Mouse (Mus musculus) left cerebral cortex, postnatal 10 days (tissue): Measurements from ENCODE around the gene Soga1. TPM values are rescaled to one million over a fixed set of nuclear protein-coding genes. Genes with fewer than 3 reads are reported as not detected.

ENCODE experiments used
- DNase-seq, 2 experiments: peaks; one replicate each; pipeline ENCODE4 v3.0.0; 2021 to 2022; ENCODE audit warnings: low spot score in 2 of 2, mixed read lengths in 1 of 2; ENCODE audit errors: extremely low spot score in 1 of 2
- intact Hi-C: fragments of 180-260 bp; cut with DNase I; formaldehyde crosslinking; loops from one replicate; pipeline ENCODE4 v1.15.1; 2025
- total RNA-seq, 2 experiments: library from RNA; stranded (reverse); gene quantifications; 2 replicates each; pipeline ENCODE4 v1.2.3; 2021

Gene Soga1
- total RNA-seq, 2 experiments from 2014 or later, result 61.2 to 61.4 TPM

DNA sequence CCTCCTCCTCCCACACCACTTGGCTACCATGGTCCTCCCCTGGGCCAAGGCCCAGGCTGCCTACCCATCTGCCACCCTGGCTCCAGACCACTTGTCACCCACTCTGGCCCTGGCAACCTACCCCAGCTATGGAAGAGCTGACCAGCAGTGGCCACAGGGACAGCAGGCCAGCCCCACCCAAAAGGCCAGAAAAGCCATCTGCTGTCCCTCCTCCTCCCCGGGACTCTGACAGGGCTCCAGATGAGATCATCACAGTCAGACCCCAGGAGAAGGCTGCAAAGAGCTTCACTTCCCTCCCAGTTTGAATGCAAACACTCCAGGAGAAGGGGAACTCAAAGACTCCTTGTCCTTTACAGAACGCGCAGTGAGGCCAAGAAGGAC is 9.7 kb downstream of the Soga1 start:
- intact Hi-C loops, result no loop called here
- no peak for DNase-seq

DNA sequence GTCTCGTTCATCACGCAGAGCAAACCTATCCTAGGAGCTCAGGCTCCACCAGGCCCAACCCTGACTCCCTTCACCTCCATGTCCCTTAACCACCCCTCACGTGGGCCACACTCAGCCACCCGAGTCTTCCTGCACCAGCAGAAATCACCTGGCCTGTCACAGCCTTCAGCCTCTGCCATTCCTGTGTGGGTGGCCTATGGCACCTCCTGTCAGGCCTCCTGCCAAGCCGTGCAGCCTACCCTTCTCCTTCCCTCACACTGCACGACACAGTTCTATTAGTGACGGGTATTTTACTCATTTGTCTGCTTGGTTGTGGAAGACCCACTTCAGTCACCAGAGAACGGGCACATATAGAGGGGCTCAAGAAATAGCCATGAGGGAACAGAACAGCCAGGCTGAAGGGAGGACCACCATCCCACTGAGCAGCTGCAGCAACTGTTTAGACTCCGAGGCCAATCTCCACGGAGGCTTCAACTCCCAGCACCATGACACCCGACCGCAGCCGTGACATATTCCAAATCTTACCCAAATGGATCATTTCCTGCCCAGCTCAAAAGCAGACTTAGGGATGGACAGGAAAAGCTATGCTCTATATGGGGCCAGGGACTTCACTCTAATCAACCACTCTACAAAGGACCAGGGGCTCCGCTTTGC is 10.2 kb downstream of the Soga1 start:
- DNase-seq, result no peak

DNA sequence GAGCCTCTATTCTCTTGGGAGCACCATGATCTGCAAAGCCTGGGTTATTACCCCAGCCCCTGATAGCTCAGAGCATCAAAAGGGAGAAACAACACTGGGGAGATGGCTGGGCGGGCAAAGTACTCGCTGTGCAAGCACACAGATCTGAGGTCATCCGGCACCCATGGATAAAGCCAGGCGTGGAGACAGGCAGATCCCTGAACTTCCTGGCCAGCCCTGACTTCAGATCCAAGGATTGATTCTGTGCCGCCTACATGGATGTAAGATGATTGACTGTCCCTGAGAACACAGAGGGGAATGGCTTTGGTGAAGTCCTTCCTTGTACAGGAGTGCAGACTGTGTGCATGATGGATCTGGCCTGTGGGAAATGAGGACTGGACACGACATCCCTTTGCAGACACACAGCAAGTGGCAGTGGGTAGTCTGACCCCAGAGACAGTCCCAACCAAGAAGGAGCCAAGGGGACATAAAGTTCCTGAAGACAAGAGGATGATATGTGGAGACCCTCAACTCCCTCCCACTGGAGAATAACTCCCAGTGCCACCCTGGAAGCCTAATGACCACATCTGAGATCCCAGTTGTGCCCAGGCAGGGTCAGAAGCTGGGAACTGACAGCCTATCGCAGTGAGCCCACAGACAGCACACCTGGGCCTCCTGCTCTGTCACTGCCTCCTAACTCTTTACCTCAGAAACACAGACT is 12.2 kb downstream of the Soga1 start:
- intact Hi-C loops, result no loop called here
- no peak for DNase-seq

More for the DNA sequence above, 10.2 kb downstream of the Soga1 start:
- intact Hi-C loops, result no loop called here

DNA sequence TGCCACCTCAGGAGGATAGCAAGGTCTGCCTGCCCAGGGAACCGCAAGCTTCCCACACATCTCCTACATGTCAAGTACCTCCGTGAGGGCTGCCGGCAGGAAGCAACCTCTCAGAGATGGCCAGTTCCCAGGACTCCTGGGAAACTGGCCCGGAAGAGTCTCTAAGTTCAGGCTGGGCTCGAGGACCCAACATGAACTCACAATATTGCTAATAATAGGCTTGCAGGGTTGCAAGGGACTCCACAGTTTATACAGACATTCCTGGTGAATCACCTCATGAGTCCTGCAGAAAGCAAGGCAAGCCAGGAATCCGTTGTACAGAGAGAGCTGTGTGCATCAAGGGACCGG is 13.2 kb downstream of the Soga1 start:
- intact Hi-C loops, result no loop called here
- DNase-seq, result no peak

DNA sequence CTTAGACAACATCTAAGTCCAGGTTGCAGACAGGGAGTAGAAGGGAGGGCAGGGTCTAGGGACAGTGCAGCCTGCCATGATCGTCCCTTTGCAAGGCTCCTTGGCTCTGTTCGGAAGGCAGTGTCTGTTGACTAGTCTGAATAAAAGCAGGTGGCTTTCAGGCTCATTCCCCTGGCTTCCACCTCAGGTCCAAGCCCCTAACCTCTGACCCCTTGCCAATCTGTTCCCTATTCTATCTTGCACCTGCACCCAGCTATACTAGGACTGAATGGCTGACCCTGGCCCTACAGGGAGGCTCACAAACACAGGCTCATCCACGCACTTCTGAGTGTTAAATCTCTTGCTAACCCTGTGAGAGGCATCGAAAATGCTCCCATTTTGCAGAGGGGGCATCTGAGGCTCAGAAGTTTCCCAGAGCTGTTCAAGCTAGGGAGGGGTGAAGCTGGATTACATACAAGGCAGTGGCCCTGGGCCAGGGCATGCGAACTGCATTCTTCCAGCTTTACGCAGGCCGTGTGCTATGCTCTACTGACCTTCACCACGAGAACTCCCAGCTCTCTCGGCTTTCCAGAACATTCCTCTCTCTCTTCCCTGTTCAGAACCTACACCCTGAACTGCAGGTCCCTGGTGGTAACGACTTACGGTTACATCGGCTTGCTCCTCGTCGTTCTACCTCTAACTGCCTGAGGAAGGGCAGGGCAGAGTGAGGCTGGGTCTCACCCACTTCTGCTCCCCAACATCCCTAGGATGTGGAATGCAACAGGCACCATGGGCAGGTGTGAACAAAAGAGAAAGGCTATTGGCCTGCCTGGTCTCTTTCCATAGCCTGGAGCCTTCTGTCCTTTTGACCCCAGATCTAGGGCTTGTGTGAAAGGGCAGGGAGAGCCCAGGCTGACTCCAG is 13.8 kb downstream of the Soga1 start:
- intact Hi-C loops, result no loop called here
- no peak for DNase-seq

DNA sequence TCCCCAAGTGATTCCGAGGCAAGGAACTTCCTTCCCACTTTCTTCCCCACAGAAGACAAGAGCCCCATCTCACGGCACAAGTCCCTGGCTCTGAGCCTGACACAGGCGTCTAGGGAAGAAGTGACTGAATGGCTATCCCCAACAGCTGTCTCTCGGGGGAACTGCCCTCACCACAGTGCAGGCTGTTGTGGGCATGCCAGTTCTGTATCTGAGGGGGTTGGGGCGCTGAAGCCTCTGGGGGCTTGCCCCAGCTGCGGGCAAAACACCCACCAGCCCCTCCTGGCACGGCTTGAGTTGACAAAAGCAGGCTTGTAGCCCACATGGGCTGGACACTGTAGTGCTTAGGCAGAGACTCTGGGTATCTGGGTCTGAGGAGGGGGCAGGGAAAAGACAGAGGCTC is 14.9 kb downstream of the Soga1 start:
- peak in 1 of 2 experiments; percentile 76 for DNase-seq
- intact Hi-C loops, result no loop called here

- no peak for DNase-seq
- intact Hi-C loops, result no loop called here
Measured at GRCm38 (mm10) chr2:157063241-157063700, 15.8 kb downstream of the Soga1 start.

GRCm38 (mm10) chr2:157060557-157061305 is 18.3 kb downstream of the Soga1 start:
- no peak for DNase-seq
- intact Hi-C loops, result no loop called here

- intact Hi-C loops, result no loop called here
Measured at GRCm38 (mm10) chr2:157060037-157060436, 19.0 kb downstream of the Soga1 start.

DNA sequence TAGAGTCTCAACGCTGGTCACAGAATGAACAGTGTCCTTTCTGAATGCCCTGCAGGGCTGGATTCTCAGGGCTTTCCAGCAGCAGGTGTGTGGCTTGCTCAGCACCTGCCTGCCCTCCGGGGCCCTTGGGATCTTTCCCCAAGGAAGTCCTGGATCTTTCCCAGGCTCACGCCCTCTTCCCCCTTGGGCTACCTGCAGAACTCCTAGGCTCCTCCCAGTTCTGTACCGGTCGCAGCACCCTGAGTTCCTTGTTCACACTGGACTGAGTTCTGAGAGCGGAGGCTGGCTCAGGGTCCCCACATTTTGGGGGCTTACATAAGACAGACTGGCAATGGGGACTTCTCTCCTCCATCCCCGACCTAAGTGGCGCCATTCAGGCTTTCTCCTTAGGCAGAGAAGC is 19.9 kb downstream of the Soga1 start:
- no peak for DNase-seq
- intact Hi-C loops, result no loop called here

More at GRCm38 (mm10) chr2:157060037-157060436, 19.0 kb downstream of the Soga1 start:
- DNase-seq, result no peak

GRCm38 (mm10) chr2:157058342-157058998 is 20.6 kb downstream of the Soga1 start:
- intact Hi-C loops, result no loop called here
- DNase-seq, result peak; percentile 80 to 90

DNA sequence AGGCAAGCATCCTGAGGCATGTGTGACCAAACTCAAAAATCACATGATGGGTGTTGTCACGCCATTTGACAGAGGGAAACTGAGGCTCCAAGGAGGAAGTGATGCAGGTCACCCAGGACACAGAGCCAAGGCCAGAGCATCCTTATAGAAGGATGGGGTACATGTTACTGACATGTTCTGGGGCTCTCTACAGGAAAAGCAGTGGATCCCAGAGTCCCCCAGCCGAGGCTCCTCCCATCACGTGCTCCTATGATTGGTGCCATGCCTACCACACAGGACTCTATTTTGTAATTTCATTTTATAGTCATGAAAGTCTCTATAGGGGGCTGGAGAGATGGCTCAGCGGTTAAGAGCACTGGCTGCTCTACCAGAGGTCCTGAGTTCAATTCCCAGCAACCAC is 21.3 kb downstream of the Soga1 start:
- no peak for DNase-seq
- intact Hi-C loops, result no loop called here

DNA sequence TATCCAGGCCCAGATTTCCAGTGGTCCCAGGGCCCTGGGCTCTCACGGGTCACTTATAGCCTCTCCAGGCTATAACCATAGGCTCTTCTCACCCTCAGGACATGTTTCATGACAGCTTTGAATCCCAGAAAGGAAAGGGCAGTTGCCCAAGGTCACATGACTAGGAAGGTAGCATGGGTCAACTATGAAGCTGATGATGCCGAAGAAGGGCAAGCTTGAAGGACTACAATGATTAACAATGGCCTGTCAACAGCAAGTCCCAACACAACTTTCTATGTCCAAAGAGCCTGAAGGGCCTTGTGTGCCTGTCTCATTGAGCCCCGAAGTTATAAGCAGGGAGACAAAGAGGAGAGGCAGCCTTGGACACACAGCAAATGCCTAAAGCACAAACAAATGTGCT is 21.9 kb downstream of the Soga1 start:
- intact Hi-C loops, result no loop called here
- no peak for DNase-seq

DNA sequence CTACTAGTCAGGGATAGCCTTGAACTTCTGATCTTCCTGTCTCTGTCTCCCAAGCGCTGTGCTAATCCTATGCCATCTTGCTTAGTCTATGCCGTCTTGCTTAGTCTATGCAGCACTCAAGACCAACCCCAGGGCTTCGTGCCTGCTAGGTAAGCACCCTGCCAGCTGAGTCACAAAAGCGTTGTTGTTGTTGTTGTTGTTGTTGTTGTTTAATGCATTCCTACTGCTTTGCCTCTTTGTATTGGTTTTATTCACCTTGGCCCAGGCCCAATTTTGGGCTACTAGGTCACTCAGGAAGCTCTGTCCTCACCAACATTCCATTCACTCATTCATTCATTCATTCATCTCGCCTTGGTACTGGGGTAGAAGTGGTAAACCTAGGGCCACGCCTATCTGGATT is 23.3 kb downstream of the Soga1 start:
- intact Hi-C loops, result no loop called here

DNA sequence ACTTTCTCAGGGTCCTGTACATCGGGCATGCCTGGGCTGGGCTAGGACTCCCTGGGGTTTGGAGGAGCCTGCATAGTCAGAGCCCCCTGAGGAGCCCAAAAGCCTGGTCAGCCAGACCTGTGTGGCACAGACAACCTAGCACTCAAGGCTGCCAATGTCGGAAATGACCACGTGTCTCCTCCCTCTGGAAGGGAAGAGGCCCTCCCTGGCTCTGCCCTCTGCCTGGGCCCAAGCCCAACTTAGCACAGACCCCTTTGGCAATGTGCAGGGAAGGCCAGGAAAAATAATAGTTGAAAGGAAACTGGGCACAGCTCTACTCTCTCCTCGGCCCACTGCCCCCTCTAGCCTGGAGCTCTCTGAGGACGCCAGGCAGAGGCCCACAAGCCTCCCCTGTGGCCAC is 24.2 kb downstream of the Soga1 start:
- intact Hi-C loops, result no loop called here
- no peak for DNase-seq

More for the DNA sequence above, 23.3 kb downstream of the Soga1 start:
- DNase-seq, result peak in 1 of 2 experiments; percentile 18

- DNase-seq, result no peak
- intact Hi-C loops, result no loop called here
Measured at GRCm38 (mm10) chr2:157054297-157054696, 24.8 kb downstream of the Soga1 start.

DNA sequence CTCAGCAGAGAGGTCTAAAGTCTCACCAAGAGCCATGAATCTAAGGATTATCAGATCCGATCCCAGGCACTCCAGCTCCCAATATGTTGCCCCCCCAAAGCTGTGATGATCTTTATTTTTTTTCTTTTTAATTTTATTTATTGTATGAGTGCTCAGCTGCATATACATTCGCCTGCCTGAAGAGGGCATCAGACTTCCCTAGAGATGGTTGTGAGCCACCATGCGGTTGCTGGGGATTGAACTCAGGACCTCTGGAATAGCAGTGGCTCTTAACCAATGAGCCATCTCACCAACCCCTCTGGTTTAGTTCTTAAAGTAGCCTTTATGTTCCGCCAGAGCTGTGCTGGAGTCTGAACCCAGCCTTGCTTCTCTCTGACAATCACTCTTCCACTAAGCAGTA is 25.3 kb downstream of the Soga1 start:
- intact Hi-C loops, result no loop called here
- DNase-seq, result no peak

DNA sequence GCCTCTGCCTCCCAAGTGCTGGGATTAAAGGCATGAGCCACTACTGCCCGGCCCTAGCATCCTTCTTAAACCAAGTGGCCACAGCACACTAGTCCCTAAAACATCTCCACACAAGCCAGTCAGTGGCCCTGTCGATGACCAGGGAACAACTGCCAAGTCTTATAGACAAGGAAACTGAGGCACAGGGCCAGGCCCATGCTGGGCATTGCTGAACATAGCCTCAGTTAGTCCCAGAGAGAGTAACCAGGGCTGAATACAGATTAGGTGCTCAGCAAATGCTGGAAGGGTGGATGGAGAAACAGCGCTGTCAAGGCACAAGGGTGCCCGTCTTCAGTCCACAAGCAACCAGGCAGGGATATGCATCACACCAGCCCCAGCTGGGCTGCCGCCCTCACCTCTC is 25.9 kb downstream of the Soga1 start:
- DNase-seq, result no peak
- intact Hi-C loops, result no loop called here

DNA sequence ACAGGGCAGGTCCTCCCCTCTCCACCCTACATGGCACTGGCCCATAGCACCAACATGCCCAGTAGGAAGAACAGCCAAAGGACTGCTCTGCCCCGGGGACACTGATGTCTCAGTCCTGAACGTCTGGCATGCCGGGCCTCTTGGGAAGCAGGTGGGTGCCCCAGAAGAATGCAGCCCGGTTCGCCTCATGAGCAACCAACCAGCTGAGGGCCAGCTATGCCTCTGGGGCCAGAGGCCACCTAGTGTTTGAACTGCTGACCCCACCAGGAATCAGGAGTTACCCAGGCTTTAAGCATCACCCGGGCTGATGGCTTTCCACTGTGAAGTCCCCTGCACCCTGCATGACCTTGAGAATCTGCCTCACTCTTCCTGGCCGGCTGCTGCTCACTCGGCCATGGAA is 26.6 kb downstream of the Soga1 start:
- intact Hi-C loops, result no loop called here
- DNase-seq, result no peak
